19 mouse cellular contexts compared by ENCODE assay signal in genomic region chr16:72897125-72897524, GRCm38 (mm10).
DNase-seq lines count a peak whose midpoint lies in the region; ATAC-seq lines count a peak whose summit lies in the region.
"Had no signal": no experiment of that assay in that cellular context is flagged by ENCODE, and none has a peak within 500 bp of the region (broad histone marks: within the 10 kb centered on the region; RNA-seq: fewer than 3 reads in every experiment).

No protein-coding gene starts in this region.

- H3K36me3 ChIP-seq in heart, embryonic 15.5 days = no peaks in the 10 kb centered on the region
- H3K36me3 ChIP-seq: embryonic facial prominence, embryonic 12.5 days; hindbrain, embryonic 12.5 days; liver, embryonic 13.5 days; midbrain, embryonic 12.5 days had no signal

- no peaks in the 10 kb centered on the region for H3K9me3 ChIP-seq in heart, embryonic 15.5 days (replicated peaks)
- H3K9me3 ChIP-seq: embryonic facial prominence, embryonic 12.5 days; forebrain, embryonic 13.5 days; hindbrain, embryonic 12.5 days; liver, embryonic 13.5 days; midbrain, embryonic 12.5 days had no signal

- H3K27ac ChIP-seq in heart, embryonic 15.5 days = 0 out of 2 replicates have a peak overlapping the region, but pooled peaks have one; percentile 37
- H3K27ac ChIP-seq: embryonic facial prominence, embryonic 12.5 days; forebrain, embryonic 13.5 days; hindbrain, embryonic 12.5 days; kidney, postnatal 0 days; liver, embryonic 13.5 days; midbrain, embryonic 12.5 days had no signal

- 76% methylated on average over 11 of the region's 11 CpGs for WGBS in heart, embryonic 15.5 days

- intact Hi-C loops in gastrocnemius, postnatal 36 days (cut with DNase I) = no loop called here

- H3K4me3 ChIP-seq in heart, embryonic 15.5 days = no peak overlapping the region
- H3K4me3 ChIP-seq: embryonic facial prominence, embryonic 12.5 days; forebrain, embryonic 13.5 days; hindbrain, embryonic 12.5 days; liver, embryonic 13.5 days; midbrain, embryonic 12.5 days had no signal

- ATAC-seq in heart, embryonic 15.5 days (replicated peaks; ENCODE audit: insufficient number of reproducible peaks, insufficient read depth, low FRiP score, low read depth) = 0 out of 2 replicates have a peak, but pooled peaks have one; percentile 22
- ATAC-seq: forebrain, embryonic 13.5 days; intestine, embryonic 16.5 days had no signal

- no peak overlapping the region for H3K4me2 ChIP-seq in heart, embryonic 15.5 days
- H3K4me2 ChIP-seq: embryonic facial prominence, embryonic 12.5 days; forebrain, embryonic 13.5 days; hindbrain, embryonic 12.5 days; liver, embryonic 13.5 days; midbrain, embryonic 12.5 days had no signal

- no peak overlapping the region for H3K9ac ChIP-seq in heart, embryonic 15.5 days
- H3K9ac ChIP-seq: embryonic facial prominence, embryonic 12.5 days; forebrain, embryonic 13.5 days; hindbrain, embryonic 12.5 days; liver, embryonic 13.5 days; midbrain, embryonic 12.5 days had no signal

- DNase-seq in gastrocnemius, adult 18-20 months (ENCODE audit: low spot score) = peak; percentile 4
- no peak for DNase-seq in gastrocnemius, postnatal 36 days
- DNase-seq in layer of hippocampus, adult 9-11 months = peak; percentile 16
- no peak for DNase-seq in layer of hippocampus, postnatal 25 days (ENCODE audit: extremely low spot score in 1 of 2, low spot score in 1 of 2)
- DNase-seq in skeletal muscle tissue, adult 2 months (ENCODE audit: low read depth, low spot score) = peak; percentile 7
- no peak for DNase-seq in spleen, adult 12 weeks (ENCODE audit: low spot score)
- no peak for DNase-seq in cerebellum, adult 18-20 months
- DNase-seq: cerebellum, postnatal 36 days; liver, embryonic 13.5 days; lung, postnatal 14 days; right cerebral cortex, postnatal 25 days; thymus, postnatal 25 days had no signal

- H3K27me3 ChIP-seq in heart, embryonic 15.5 days = no peaks in the 10 kb centered on the region
- H3K27me3 ChIP-seq: embryonic facial prominence, embryonic 12.5 days; forebrain, embryonic 13.5 days; hindbrain, embryonic 12.5 days; liver, embryonic 13.5 days; midbrain, embryonic 12.5 days had no signal

- no peaks in the 10 kb centered on the region for H3K4me1 ChIP-seq in heart, embryonic 15.5 days (replicated peaks)
- H3K4me1 ChIP-seq: liver, embryonic 13.5 days had no signal

Comparison
In these comparisons a context has a peak if more than half of its experiments do, and no peak if none do; other contexts are left out.
1. DNase-seq: peak in gastrocnemius, adult 18-20 months (single experiment), layer of hippocampus, adult 9-11 months (single experiment) and skeletal muscle tissue, adult 2 months (single experiment); none in gastrocnemius, postnatal 36 days (0 of 2), layer of hippocampus, postnatal 25 days (0 of 2), spleen, adult 12 weeks (single experiment) and cerebellum, adult 18-20 months (0 of 2).